Mouse (Mus musculus) embryonic facial prominence, embryonic 12.5 days (tissue): ENCODE results near the gene H2-Q6. TPM values are rescaled to one million over a fixed set of nuclear protein-coding genes. Genes with fewer than 3 reads are reported as not detected.
A peak's percentile ranks its signal among the peaks of the same experiment; 100 is the strongest.
"Not testable (repeated sequence)": the region's sequence is repeated elsewhere in the genome, so short reads cannot be mapped to it uniquely, and the experiment has no call there.

Source experiments
- ATAC-seq: fragments of 200-750 bp; cut with Nextera tagmentation; 2 replicates; pipeline ENCODE4 v1.8.0; 2017; ENCODE audit not compliant: insufficient number of reproducible peaks, insufficient read depth, low FRiP score, low TSS enrichment
- H3K27ac ChIP-seq: fragments of 300-500 bp; sonication (generic); 2 replicates; pipeline ENCODE4 v1.5.1; 2016; ENCODE audit warnings: mild to moderate bottlenecking
- H3K27me3 ChIP-seq: fragments of 300-500 bp; sonication (generic); 2 replicates; pipeline ENCODE4 v1.6.1; 2016; ENCODE audit warnings: mild to moderate bottlenecking, moderate library complexity
- H3K36me3 ChIP-seq: fragments of 300-500 bp; sonication (generic); 2 replicates; pipeline ENCODE4 v1.6.1; 2016; ENCODE audit warnings: mild to moderate bottlenecking
- H3K4me1 ChIP-seq: fragments of 300-500 bp; sonication (generic); 2 replicates; pipeline ENCODE4 v1.6.1; 2016
- H3K4me2 ChIP-seq: fragments of 300-500 bp; sonication (generic); replicated peaks from 2 replicates; pipeline ENCODE4 v1.6.1; 2016; ENCODE audit warnings: mild to moderate bottlenecking, moderate library complexity
- H3K4me3 ChIP-seq: fragments of 300-500 bp; sonication (generic); 2 replicates; pipeline ENCODE4 v1.5.1; 2016; ENCODE audit warnings: mild to moderate bottlenecking
- H3K9ac ChIP-seq: fragments of 300-500 bp; sonication (generic); 2 replicates; pipeline ENCODE4 v1.6.1; 2016; ENCODE audit warnings: mild to moderate bottlenecking, moderate library complexity
- H3K9me3 ChIP-seq: fragments of 300-500 bp; sonication (generic); 2 replicates; pipeline ENCODE4 v1.6.1; 2016; ENCODE audit warnings: mild to moderate bottlenecking, moderate library complexity
- WGBS: fragments of 180-500 bp; shearing (Covaris S2); methylation state at CpG from one replicate; pipeline ENCODE4 v1.1.7; 2016; 5-methylcytosine and 5-hydroxymethylcytosine counted together
- polyA plus RNA-seq: library from polyadenylated mRNA; unstranded; fragments of >200 nt; fragmentation: Nextera tagmentation; extraction: Ambion mirVana; gene quantifications from 2 replicates; pipeline ENCODE4 v1.2.1, GENCODE M21; 2016

Gene H2-Q6
- polyA plus RNA-seq, 1 experiment from 2014 or later, result 0.33 TPM

DNA sequence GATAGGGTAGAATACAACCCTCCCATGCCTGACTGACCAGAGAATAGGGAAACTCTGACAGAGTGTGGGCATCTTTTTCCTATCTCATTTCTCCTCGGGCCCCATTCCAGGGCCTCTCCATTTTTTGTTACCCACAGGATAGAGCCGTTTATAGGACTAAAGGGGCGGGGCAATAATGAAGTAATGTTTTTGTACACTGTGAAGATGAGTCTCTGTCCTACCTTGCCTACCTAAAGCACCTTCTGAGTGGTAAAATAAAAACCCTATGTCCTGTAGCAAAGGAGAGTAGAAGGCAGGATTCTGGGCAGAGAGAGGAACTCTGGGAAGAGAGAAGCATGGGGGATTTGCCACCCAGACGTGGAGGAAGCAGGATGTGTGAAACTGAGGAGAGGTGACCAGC is 5.1 kb upstream of the H2-Q6 start:
- not testable (repeated sequence) for H3K36me3 ChIP-seq, H3K9me3 ChIP-seq, H3K9ac ChIP-seq, ATAC-seq, H3K4me1 ChIP-seq, H3K4me2 ChIP-seq, H3K27ac ChIP-seq, H3K4me3 ChIP-seq
- peaks cover 22% of the 10 kb centered on the region for H3K27me3 ChIP-seq
- 60% methylated on average over 4 of the region's 4 CpGs for WGBS

DNA sequence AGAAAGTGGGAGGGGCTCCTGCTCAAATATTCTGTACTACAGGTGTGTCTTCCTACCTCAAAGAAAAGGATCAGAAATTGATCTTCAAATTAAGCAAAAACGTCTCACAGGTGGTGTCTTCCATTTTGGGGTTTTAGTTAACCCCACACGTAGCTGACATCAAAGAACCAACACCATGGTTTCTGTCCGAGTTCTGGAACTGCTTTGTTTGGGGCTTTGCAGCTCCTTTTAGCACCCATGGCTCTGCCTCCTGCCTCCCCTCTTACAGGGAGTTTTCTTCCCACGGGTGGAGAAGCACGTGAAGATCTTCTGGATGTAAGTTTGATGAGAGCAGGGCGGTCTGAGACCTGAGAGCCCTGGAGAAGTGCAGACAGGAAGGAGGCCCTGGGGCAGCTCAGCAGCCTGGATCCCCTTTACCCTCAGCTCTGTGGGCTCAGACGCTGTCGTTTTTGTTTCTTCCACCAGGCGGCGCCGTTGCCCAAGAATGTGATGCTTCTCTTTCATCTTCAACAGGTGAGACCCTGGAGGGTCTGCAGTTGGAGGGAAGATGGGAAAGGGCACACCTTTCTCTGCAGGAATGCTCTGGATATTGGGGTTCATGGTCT is 4.3 kb upstream of the H2-Q6 start:
- not testable (repeated sequence) for H3K9me3 ChIP-seq, H3K9ac ChIP-seq, ATAC-seq, H3K4me2 ChIP-seq, H3K4me1 ChIP-seq, H3K36me3 ChIP-seq, H3K27ac ChIP-seq, H3K4me3 ChIP-seq
- H3K27me3 ChIP-seq, result peaks cover 30% of the 10 kb centered on the region
- 14% methylated on average over 11 of the region's 11 CpGs for WGBS

DNA sequence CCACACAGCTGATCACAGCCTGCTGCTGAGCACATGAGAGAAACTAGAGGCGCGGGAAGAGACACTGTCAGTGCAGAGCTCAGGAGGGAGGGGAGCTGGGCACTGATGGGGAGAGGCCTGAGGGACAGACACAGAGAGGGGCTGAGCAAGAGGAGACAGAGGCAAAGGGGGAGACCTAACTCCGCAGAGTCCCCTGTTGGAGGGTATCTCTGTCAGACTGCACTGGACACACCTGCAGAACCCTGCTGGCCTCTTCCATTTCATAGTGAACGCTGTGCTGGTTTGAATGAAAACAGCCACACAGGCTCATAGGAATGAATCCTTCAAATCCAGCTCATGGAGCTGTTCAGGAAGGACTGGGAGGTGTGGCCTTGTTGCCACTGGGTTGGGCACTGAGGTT is 3.3 kb upstream of the H2-Q6 start:
- H3K4me2 ChIP-seq, H3K27ac ChIP-seq, H3K9me3 ChIP-seq, ATAC-seq, H3K9ac ChIP-seq, H3K4me1 ChIP-seq, H3K4me3 ChIP-seq, H3K36me3 ChIP-seq: not testable (repeated sequence)
- 85% methylated on average over 4 of the region's 4 CpGs for WGBS
- peaks cover 40% of the 10 kb centered on the region for H3K27me3 ChIP-seq

DNA sequence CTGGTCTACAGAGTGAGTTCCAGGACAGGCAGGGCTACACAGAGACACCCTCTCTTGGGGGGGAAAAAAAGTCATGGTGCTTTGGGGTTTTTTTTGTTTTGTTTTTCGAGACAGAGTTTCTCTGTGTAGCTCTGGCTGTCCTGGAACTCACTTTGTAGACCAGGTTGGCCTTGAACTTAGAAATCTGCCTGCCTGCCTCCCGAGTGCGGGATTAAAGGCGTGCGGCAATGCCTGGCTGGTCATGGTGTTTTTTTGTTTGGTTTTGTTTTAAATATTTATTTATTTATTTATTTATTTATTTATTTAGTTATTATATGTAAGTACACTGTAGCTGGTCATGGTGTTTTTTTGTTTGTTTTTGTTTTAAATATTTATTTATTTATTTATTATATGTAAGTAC is 2.3 kb upstream of the H2-Q6 start:
- not testable (repeated sequence) for H3K9ac ChIP-seq, H3K36me3 ChIP-seq
- H3K27me3 ChIP-seq, result peaks cover 42% of the 10 kb centered on the region

DNA sequence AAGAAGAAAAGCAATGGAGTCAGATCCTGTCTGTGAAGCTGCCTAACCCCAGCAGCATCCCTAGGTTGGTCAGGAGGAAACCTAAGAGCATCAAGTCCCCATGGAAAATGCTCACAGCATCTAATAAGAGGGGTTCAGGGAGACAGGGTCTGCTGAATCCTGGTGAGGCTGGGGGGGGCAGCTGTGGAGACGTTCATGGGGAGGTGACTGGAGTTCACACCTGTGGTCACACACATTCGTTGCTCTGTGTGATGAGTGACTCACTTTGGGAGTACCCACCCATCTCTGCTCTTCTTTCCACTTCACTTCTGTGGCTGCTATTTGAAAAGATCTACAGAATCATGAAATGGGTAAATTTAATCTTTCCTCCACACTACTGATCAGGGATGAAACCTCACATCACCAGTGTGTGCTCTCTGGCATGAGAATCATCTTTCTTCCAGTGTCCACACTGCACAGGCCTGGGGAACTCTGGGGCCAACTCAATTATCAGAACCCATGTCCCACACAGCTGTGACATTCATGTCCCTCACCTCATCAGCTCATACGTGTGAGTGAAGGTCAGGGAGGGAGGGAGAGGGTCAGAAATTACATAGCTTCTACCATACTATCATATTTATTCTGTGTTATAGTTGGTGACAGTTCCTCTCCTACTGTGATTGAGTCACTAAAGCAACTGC is 1.4 kb upstream of the H2-Q6 start:
- not testable (repeated sequence) for H3K9me3 ChIP-seq, ATAC-seq, H3K9ac ChIP-seq, H3K27ac ChIP-seq, H3K36me3 ChIP-seq, H3K4me1 ChIP-seq, H3K4me3 ChIP-seq, H3K4me2 ChIP-seq
- H3K27me3 ChIP-seq, result peaks cover 42% of the 10 kb centered on the region
- WGBS, result 68% methylated on average over 3 of the region's 3 CpGs

More for the DNA sequence above, 2.3 kb upstream of the H2-Q6 start:
- ATAC-seq, H3K27ac ChIP-seq, H3K4me3 ChIP-seq, H3K9me3 ChIP-seq, H3K4me1 ChIP-seq, H3K4me2 ChIP-seq: not testable (repeated sequence)
- WGBS, result 86% methylated on average over 5 of the region's 5 CpGs

DNA sequence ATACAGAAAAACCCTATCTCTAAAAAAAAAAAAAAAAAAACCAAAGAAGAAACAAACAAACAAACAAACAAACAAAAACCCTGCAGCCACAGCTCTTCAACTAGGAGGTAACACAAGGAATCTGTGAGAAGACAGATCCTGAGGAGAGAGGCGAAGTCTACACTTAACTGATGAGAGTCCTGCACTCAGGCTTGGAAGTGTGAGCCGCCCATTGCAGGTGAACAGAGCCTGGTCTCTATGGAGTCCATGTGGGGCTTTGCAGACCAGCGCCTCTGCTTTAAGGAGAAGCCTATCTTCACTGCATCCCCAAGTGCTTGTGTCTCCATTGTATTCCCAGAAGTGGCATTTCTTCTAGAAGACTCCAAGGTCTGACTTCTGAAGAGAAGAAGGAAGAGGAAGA is 544 bp upstream of the H2-Q6 start:
- H3K4me3 ChIP-seq, H3K27ac ChIP-seq, ATAC-seq, H3K4me1 ChIP-seq, H3K9me3 ChIP-seq, H3K36me3 ChIP-seq, H3K9ac ChIP-seq, H3K4me2 ChIP-seq: not testable (repeated sequence)
- peaks cover 39% of the 10 kb centered on the region for H3K27me3 ChIP-seq
- 78% methylated on average over 3 of the region's 3 CpGs for WGBS

DNA sequence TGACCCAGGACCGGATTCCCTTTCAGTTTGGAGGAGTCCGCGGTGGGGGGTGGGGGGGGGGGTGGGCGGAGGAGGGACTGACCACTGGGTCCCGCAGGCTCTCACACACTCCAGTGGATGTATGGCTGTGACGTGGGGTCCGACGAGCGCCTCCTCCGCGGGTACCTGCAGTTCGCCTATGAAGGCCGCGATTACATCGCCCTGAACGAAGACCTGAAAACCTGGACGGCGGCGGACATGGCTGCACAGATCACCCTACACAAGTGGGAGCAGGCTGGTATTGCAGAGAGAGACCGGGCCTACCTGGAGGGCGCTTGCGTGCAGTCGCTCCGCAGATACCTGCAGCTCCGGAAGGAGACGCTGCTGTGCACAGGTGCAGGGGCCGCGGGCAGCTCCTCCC is 824 bp downstream of the H2-Q6 start:
- Histone ChIP-seq H3K9ac (0 out of 2 replicates have a peak overlapping the region, but pooled peaks have one; percentile 15), H3K27me3 (peaks cover 34% of the 10 kb centered on the region), H3K4me3 (peak overlapping the region; percentile 34), H3K4me2 (peak overlapping the region; percentile 61)
- H3K9me3 ChIP-seq, H3K36me3 ChIP-seq, H3K27ac ChIP-seq, H3K4me1 ChIP-seq: not testable (repeated sequence)
- ATAC-seq, result 0 out of 2 replicates have a peak, but pooled peaks have one; percentile 38
- WGBS, result 13% methylated on average over 28 of the region's 28 CpGs

DNA sequence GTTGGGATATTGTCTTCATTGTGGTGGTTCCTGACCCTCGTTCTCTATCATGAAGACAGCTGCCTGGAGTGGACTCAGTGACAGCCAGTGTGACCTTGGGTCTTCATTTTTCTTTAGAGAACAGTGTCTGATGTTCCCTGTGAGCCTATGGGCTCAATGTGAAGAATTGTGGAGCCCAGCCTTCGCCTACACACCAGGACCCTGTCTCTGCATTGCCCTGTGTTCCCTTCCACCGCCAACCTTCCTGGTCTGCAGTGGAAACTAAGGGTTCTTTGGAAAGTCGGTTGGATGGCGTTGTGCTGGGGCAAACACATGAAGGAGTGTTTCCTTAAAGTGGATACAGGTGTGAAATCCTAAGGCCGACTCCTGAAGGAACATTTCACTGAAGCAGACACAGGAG is 4.2 kb downstream of the H2-Q6 start:
- H3K36me3 ChIP-seq, H3K4me1 ChIP-seq, H3K9me3 ChIP-seq, H3K4me3 ChIP-seq, ATAC-seq, H3K27ac ChIP-seq, H3K4me2 ChIP-seq, H3K9ac ChIP-seq: not testable (repeated sequence)
- WGBS, result 84% methylated on average over 6 of the region's 6 CpGs
- peaks cover 28% of the 10 kb centered on the region for H3K27me3 ChIP-seq

DNA sequence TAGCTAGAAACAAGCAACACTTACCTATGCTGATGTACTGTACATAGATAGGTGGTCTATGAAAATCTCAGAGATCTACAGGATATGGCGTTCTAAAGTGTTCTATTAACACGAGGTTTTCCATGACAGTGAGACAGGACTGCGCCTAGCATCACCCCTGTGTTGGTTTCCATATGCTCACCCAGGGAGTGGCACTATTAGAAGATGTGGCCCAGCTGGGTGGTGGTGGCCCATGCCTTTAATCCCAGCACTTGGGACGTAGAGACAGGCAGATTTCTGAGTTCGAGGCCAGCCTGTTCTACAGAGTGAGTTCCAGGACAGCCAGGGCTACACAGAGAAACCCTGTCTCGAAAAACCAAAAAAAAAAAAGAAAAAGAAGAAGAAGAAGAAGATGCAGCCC is 6.0 kb downstream of the H2-Q6 start:
- H3K27me3 ChIP-seq, result peaks cover 15% of the 10 kb centered on the region
- not testable (repeated sequence) for H3K27ac ChIP-seq, H3K4me1 ChIP-seq, H3K9ac ChIP-seq, H3K9me3 ChIP-seq, H3K4me3 ChIP-seq, H3K4me2 ChIP-seq, ATAC-seq, H3K36me3 ChIP-seq
- WGBS, result 87% methylated on average over 6 of the region's 6 CpGs

DNA sequence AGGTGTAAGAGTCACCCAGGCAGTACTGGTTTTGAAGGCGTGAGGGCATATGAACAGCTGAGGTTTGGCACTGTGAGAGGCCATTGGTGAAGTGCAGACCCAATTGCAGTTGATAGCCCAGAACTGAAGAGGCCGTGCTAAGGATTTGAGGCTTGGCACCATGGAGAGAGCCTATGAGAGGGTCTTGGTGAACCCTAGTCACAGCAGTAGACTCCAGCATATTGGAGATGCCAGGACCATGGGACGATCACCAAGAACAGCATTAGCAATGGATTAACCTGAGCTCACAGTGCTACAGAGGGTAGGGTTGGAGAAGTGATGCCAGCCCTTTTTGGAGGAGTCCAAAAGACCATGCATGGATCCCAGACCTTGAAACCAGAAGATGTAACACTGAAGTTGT is 7.5 kb downstream of the H2-Q6 start:
- not testable (repeated sequence) for H3K9me3 ChIP-seq, H3K36me3 ChIP-seq, H3K27me3 ChIP-seq, H3K4me2 ChIP-seq, ATAC-seq, H3K27ac ChIP-seq, H3K9ac ChIP-seq, H3K4me3 ChIP-seq, H3K4me1 ChIP-seq
- 90% methylated on average over 3 of the region's 3 CpGs for whole genome bisulfite sequencing

DNA sequence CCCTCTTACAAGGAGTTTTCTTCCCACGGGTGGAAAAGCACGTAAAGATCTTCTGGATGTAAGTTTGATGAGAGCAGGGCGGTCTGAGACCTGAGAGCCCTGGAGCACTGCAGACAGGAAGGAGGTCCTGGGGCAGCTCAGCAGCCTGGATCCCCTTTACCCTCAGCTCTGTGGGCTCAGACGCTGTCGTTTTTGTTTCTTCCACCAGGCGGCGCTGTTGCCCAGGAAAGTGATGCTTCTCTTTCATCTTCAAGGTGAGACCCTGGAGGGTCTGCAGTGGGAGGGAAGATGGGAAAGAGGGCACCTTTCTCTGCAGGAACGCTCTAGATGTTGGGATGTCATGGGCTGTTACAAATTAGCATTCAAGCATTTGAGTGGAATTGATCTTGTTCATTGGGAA is 10.2 kb downstream of the H2-Q6 start:
- H3K4me3 ChIP-seq, H3K9me3 ChIP-seq, H3K4me2 ChIP-seq, H3K4me1 ChIP-seq, ATAC-seq, H3K36me3 ChIP-seq, H3K27ac ChIP-seq, H3K9ac ChIP-seq: not testable (repeated sequence)
- WGBS, result 10% methylated on average over 8 of the region's 8 CpGs
- peaks cover 16% of the 10 kb centered on the region; the same call in 1 of the 2 replicates for H3K27me3 ChIP-seq

DNA sequence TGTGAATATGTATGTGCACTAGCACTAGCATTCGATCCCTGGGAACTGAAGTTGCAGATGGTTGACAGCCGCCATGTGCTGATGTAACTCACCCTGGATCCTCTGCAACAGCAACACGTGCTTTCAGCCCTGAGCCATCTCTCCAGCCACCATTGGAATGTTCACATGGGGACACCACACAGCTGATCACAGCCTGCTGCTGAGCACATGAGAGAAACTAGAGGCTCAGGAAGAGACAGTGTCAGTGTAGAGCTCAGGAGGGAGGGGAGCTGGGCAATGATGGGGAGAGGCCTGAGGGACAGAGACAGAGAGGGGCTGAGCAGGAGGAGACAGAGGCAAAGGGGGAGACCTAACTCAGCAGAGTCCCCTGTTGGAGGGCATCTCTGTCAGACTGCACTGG is 10.9 kb downstream of the H2-Q6 start:
- not testable (repeated sequence) for H3K36me3 ChIP-seq, H3K9ac ChIP-seq, H3K9me3 ChIP-seq, H3K4me1 ChIP-seq, H3K4me3 ChIP-seq, H3K27ac ChIP-seq, ATAC-seq, H3K4me2 ChIP-seq
- peaks cover 20% of the 10 kb centered on the region; the same call in 1 of the 2 replicates for H3K27me3 ChIP-seq
- WGBS, result 76% methylated on average over 3 of the region's 3 CpGs
